Mouse (Mus musculus) urinary bladder, postnatal 10 days (tissue): Measurements from ENCODE around the gene Isca1.
"Not testable (repeated sequence)": the region's sequence is repeated elsewhere in the genome, so short reads cannot be mapped to it uniquely, and the experiment has no call there.

Experiments
- DNase-seq: peaks from one replicate; pipeline ENCODE4 v3.0.0; 2022; ENCODE audit warnings: low spot score

The Isca1 gene

DNA sequence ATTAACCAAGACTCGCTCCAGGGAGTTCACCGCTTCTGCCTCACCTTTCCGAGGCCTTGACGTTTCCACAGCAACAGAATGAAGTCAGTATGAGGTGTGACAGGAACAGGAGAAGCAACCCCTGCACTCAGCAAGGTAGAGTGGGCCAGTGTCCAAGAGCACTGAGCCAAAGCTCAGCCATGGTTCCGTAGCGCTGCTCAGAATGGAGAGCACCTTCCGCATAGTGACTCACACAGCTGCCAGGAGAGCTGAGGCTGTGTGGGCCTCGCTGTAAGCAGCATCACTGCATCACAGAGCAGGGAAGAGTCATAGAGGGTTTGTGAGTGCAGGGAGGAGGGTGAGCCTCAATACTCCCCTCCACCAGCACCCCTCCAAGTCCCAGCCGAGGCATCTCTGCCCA, 22.9 kb downstream of the Isca1 start, which contains the start of gene 1700014D04Rik:
Gene 1700014D04Rik (minus strand): TSS at position 42 of the 400 bp plus-strand sequence.
- no peak for DNase-seq

DNA sequence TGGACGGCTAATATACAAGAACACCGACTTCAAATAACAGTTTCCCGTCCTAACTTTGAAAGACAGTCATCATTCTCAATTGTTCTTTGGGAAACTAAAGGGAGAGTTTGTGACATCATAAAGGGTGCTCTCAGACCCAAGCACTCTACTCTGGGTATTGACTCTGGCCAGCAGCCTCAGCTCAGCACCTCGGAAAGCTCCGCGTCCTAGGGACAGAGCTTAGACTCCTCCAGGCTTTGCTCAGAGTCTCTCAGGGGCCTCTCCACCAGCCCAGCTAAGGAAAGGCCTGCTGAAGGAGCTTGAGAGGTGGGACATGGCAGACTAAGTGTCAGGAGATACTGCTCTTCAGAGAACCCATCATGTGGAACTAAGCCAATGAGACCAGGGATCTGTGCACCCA, 23.4 kb downstream of the Isca1 start:
- DNase-seq: no peak

DNA sequence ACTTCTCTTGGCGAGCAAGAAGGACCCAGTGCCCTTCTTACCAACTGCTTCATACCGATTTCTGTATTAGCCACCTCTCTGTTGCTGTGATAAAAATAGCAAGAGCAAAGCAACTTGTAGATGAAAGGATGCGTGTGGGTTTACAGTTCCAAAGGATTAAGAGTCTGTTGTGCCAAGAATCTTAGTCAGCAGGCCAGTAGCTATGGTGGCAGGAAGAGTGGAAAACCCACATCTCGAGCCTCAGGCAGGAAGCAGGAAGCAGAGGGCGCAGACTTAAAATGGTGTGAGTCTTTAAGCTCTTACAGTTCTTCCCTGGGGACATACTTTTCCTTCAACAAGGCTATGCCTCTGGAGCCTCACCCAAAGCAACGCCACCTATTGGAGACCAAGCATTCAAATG, 24.1 kb downstream of the Isca1 start:
- no peak for DNase-seq

DNA sequence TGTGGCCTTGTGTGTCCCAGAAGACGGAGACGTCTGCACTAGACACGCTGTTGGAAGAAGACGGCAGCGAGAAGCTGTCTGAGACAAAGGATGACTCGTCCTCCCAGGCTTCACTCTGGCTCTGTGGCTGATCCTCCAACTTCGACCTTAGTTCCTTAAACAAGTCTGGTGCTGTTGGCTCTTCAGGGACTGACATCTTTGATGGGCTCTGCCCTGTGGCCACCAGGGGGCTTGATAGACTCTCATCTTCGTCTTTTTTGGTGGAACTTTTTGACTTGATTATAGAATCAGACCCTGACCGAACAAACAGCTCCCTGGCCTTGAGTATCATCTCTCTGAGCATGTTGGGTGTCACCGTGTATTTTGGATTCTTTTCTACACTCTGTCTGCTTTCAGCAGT, 27.9 kb downstream of the Isca1 start:
- no peak for DNase-seq

DNA sequence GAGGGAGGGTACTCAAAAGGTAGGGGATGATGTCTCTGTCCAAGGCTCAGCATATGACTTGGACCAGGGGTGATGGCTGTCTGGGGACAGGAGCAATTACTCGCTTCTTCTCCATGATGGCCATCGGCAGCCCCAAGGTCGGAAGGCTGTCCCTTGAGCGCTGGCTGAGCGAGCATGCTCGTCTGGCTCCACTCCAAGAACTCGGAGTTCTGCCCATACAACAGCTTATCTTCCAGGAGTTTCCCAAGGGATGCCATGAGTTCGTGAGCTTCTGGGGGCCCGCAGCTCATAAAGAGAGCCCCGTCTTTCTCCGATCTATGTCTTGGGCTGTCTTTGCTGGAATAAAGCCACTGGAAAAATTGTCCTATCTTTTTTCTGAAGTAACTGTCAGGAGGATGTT, 28.5 kb downstream of the Isca1 start:
- no peak for DNase-seq

DNA sequence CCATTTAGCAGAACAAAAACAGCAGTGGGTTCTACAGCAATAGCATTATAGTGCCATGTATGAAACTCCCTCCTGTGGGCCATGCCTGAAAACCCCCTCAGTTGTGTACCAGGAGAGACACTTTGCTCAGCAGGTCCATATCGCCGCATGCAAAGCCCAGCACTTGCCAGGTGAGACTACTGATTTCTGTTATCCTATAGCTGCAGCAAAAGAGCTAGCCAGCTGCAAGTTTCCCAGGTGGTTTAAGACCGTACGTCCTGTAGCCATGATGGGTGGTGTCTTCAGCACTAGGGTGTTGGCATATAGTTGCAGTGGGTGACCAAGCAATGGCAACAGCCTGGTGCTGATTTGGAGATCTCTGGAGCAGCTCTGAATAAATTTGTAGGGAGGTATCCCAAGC, 30.2 kb downstream of the Isca1 start:
- no peak for DNase-seq

DNA sequence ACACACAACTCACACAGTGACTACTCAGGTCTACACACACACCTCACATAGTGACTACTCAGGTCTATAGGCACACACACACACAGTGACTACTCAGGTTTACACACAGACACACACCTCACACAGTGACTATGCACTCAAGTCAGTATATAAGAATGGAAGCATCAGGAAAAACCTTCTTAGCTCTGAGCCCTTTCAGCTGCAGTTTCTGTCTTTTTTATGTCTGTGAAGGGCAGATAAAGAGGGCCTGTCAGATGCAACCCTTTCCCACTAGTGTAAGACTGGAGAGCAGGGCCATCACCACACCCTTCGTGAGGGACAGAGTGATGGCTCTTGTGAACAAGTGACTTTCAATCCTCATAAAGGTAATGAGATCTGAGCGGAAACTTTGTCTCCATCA, 31.2 kb downstream of the Isca1 start:
- no peak for DNase-seq

DNA sequence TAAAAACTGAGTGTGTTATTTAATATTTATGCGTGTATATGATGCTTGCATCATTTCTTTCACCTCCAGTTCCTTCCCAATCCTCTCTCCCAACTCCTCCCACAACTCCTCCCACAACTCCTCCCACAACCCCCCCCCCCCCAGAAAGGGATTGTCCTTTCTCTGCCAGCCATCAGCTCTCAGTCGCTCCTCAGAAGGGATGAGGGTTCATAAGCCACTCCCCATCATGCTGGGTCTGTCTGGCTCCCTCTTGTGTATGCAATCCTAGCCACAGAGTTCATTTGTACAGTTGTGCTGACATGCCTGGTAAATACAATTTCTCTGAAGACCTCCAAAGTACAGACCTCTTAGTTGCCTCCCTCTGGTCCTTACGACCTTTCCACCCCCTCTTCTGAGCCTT, 34.4 kb downstream of the Isca1 start:
- DNase-seq: no peak

DNA sequence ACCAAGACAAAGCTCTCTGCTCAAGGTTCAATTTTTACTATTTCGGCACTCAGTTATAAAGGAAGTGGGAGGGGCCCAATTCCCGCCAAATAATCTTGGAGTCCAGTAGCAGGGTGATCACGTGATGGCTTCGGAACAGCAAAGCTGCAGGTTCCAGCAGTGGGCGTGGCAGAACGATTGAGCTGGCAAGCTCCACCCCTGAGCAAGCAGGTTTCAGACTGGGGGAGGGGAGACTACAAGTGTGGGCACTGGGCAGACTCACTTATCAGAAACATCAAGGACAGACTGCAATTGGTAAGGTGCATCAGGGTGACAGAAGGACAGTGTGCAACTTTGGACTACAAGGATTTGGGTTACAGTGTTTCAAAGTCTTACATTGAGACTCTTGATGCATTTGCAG, 35.3 kb downstream of the Isca1 start:
- not testable (repeated sequence) for DNase-seq

DNA sequence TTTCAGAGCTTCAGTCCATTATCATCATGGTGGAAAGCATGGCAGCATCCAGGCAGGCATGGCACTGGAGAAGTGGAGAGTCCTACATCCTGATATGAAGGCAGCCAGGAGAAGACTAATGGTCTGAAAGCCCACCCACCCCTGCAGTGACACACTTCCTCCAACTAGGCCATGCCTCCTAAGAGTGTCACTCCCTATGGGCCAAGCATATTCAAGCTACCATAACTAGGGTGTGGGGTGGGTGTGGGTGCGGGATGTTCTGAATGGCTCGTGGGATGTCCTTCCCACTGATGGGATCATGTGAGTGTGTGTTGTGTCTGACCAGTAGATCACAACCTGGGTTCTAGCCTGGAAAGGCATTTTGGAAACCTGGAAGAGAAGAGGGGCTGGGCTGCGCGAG, 35.7 kb downstream of the Isca1 start:
- DNase-seq: no peak

DNA sequence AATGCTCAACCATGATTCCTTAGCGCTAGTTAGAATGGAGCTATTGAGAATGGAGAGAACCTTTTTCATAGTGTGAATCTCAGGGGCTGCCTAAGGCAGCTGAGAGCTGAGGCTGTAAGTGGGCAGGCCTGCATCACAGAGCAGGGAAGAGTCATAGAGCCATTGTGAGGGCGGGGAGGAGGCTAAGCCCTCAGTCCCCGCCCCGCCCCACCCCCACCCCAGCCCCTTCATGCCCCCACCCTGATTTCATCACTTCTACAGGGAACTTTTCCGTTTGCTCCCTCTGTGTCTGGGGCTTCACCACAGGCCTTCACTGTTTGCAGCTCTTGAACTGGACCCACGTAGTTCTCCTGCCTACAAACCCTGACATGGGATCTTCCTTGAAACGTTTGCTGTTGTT, 38.0 kb downstream of the Isca1 start, which contains the start of gene Spata31d1d:
Gene Spata31d1d (minus strand): TSS at position 101 of the 400 bp plus-strand sequence.
- DNase-seq: no peak

DNA sequence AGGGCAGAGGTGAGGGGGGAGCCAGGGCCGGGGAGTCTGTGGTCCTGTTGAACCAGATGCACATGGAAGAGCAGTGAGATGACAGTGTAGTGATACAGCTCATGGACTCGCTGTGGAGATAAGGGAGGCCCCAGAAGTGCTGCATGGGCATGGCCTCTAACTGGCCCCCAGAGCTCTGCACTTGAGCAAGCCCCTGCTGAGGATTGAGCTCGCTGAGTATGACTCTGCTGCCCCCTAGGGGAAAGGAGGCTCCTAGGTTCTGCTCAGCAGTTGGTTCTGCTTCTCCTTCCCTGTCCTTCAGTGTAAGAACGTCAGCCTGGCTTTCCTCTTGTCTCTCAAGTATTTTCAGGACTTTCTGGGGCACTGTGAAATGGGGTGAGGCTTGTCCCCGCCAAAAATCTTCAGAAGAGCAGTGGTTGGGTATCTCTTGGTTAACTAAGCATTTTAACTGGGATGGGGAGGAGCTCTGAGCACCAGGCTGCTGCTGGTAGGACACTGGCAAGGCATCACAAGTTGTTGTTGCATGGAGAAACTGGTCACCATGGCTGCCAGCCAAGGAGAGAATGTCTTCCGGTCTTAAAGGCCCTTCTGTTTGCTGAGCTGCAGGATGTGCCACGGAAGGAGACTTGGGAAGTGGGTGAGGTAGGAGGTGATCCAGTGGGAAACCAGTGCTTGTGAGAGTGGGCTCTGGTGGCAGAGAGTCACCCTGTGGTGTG, 41.1 kb downstream of the Isca1 start:
- DNase-seq: no peak

DNA sequence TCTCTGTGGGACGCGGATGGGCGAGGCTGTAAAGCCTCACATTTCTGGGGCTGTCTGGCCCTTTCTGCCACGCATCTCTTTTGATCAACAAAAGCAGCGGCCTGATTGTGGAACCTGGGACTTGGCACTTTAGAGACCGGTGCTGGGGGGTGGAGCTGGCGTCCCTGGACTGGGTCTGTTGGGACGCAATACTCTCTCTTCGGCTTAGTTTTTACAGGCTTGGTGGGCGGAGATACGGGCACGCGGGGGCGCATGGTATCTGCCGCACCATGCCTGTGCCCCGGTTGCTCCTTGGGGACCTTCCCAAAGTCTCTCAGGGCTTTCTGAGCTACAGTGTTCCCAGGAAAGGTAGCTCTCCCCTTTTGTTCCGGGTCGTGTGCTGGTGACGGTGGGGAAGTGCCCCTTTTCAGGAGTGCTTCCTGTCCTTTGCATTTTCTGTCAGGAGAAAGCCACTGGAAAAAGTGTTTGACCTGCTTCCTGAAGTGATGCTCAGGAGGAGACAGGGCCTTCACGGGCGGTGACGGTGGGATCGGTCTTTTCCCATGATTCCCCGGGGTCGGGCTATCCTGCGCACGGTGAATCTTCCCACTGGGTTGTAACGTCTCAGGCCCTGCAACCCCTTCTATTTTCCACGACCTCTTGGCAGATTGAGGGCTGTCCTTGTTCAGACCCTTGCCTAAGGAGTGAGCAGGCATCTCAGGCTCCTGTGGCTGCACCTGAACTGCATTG, 43.3 kb downstream of the Isca1 start:
- DNase-seq: no peak

DNA sequence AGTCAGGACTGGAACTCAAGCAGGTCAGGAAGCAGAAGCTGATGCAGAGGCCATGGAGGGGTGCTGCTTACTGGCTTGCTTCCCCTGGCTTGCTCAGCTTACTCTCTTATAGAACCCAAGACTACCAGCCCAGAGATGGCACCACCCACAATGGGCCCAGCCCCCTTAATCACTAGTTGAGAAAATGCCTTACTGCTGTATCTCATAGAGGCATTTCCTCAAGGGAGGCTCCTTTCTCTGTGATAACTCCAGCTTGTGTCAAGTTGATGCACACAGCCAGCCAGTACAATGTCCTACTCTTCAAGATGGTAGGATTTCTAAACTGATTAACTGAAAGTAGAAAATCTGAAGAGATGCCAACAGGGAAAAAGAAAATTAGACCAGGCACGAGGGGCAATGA, 47.5 kb downstream of the Isca1 start:
- DNase-seq: not testable (repeated sequence)

DNA sequence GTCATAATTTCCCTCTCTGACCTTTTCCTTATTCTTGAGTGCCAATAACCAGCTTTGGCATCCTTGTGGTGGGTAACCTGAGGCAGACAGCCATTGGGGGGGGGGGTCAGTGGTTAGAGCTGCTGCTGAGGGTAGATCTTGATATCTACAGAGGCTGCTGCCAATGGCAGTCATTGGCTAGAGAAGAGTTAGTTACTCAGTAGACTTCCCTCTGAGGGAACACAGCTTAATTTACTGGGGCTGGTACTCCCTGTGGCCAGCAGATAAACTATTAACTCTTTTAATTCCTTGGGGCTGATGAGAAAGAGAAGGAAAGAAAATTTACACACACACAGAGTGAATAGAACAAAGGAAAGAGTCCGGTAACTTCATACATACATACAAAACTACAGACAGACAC, 50.1 kb downstream of the Isca1 start:
- no peak for DNase-seq

DNA sequence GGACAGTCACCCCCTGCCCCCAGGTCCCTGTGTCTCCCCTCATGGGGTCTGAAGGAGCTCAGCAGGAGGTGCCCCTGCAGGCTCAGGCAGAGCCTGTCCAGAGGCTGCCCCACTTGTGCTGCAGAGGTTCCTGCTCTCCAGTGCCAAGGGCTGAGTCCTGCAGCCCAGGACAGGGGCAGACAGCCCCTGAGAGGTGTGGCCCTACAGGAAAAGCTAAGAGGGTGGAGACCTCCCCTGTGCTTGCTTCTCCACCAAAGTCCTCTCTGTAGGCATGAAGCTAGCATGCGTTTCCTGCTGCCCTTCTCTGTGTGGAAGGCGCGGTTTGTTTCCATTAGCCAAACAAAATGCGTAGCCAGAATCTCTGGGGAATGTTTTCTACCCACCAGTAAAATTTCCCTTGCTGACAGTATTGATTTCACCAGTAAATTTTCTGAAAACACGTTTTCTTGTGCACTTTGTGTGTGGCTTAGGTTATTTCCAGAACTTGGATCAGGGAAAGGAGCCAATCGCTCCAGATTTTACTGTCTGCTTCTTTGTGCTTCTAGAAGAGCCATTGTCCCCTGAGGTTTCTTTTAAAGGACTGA, 50.7 kb downstream of the Isca1 start:
- not testable (repeated sequence) for DNase-seq

DNA sequence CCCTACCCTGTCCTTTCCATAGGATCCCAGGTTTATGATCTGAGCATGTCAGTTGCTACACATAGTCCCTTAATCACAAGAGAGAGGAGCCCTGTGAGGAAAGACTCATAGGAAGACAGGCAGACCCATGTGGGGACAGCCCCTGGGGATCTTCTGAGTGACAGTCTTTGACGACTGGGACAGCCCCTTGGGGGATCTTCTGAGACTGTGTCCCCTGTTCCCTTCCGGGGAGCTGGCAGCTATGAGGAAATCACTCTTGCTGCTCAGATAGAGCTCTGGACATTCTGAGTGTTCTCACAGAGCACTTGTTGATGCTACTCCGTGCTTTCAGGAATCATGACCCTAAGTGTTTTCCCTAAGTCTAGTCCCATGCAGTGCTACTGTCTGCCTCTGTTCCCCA, 55.9 kb downstream of the Isca1 start:
- DNase-seq: no peak

DNA sequence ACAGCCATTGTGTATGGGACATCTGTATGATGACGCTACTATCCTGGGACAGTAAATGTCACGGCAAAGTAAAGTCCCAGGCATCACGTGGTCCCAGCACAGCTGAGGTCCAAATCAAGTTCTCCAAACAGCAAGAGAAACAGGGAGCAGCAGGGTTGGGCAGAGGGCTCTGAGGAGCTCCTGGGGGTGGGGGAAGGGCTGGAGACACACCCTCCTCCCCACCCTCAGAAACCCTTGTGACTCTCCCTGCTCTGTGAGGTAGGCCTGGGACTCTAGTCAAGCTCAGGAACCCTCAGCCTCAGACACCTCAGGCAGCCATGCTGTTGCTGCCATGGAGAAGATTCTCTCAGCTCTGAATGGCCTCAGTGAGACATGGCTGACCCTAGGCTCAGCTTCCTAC, 57.6 kb downstream of the Isca1 start, which contains the start of gene Spata31d1b:
Gene Spata31d1b (plus strand): TSS at position 301 of the 400 bp plus-strand sequence.
- DNase-seq: not testable (repeated sequence)

DNA sequence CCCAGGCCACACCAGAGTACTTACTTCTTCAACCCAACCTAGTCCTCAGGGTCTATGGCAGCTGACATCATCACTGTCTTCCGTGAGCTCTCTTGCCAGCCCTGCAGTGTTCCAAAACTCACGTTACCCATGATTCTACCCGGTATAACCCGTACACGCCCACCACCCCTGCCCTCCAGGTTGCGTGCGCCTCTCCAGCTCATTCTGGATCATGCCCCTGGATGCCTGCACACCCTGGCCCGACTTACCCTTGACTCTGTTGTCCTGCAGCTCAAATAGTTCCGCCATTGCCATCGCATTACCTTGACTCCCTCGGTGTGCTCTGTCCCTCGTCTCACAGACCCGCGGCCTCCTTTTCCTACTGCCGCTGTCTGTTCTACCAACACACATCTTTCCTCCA, 59.4 kb downstream of the Isca1 start, which contains the start of gene Spata31d1a:
Gene Spata31d1a (minus strand): TSS at position 101 of the 400 bp plus-strand sequence.
- no peak for DNase-seq
